Mouse (Mus musculus): ENCODE results near the gene BC053393. TPM values are rescaled to one million over a fixed set of nuclear protein-coding genes. Genes with fewer than 3 reads are reported as not detected.

BC053393 gene
- total RNA-seq, 2 experiments from 2014 or later: not detected

Other genes with a start within 250 kb of the BC053393 start
- gene Itk, start 182.0 kb upstream of the BC053393 start, total RNA-seq (2021): under 1 TPM; 0.37 to 0.42 TPM
- not detected for gene Fam71b, start 175.0 kb upstream of the BC053393 start, total RNA-seq (2021)
- gene Med7, start 134.6 kb upstream of the BC053393 start, total RNA-seq (2021): 10 to 100 TPM; 32.7 to 34.8 TPM
- gene Havcr2, start 116.6 kb upstream of the BC053393 start, total RNA-seq (2021): 1 to 10 TPM; 2.3 to 2.7 TPM
- not detected for gene Gm12169, start 47.3 kb upstream of the BC053393 start, total RNA-seq (2021)
- not detected for gene Dppa1, start 57.7 kb downstream of the BC053393 start, total RNA-seq (2021)
- gene Timd2, start 135.5 kb downstream of the BC053393 start, total RNA-seq (2021): not detected
- not detected for gene Havcr1, start 163.5 kb downstream of the BC053393 start, total RNA-seq (2021)
- gene Timd4, start 239.3 kb downstream of the BC053393 start, total RNA-seq (2021): under 1 TPM in 1 of 2 experiments, not detected in 1; 0.12 TPM